Mouse (Mus musculus) cerebellum, adult 2 months (tissue): ENCODE measurements around the gene Uts2.

Experiments
- CTCF ChIP-seq: fragments of 200-500 bp; IDR thresholded peaks from 2 replicates; pipeline ENCODE4 v1.5.1; 2011; ENCODE audit warnings: low read depth, mild to moderate bottlenecking, control low read depth, low read length, moderate library complexity, borderline replicate concordance; ENCODE audit not compliant: insufficient read depth
- POLR2A ChIP-seq: fragments of 200-500 bp; IDR thresholded peaks from 2 replicates; pipeline ENCODE4 v1.6.1; 2011; ENCODE audit warnings: low read length, control low read depth, borderline replicate concordance; ENCODE audit not compliant: insufficient read depth

DNA sequence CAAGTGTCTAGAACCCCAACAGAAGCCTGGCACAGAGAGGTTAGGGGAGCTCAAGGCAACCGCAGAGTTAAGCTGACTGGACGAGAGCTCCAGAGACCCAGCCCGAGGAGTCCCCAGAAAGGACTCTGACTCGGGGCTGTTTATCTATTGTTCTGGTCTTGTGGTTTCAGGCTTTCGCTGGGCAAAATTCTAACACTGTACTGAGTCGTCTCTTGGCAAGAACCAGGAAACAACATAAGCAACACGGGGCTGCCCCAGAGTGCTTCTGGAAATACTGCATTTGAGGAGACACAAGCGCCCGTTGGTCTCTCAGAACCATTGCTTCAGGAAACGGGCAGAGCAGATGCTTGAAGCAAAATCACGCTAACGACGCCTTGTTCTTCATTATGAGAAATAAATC lies 4.5 kb downstream of the Uts2 start:
- TF ChIP-seq CTCF (no peak), POLR2A (no peak)
